Mouse (Mus musculus) adrenal gland, adult 2 months (tissue): ENCODE measurements around the gene Gcnt4. TPM values are rescaled to one million over a fixed set of nuclear protein-coding genes. Genes with fewer than 3 reads are reported as not detected.
"Not testable (repeated sequence)": the region's sequence is repeated elsewhere in the genome, so short reads cannot be mapped to it uniquely, and the experiment has no call there.

ENCODE experiments used
- DNase-seq: peaks from one replicate; pipeline ENCODE4 v3.0.0; 2021
- long read RNA-seq: library from polyadenylated mRNA; stranded (forward); transcript quantifications from one replicate; pipeline ENCODE4 v2.0.0, GENCODE M21; 2021
- polyA plus RNA-seq: library from polyadenylated mRNA; depleted of rRNA; stranded (reverse); fragments of >200 nt; gene quantifications from 2 replicates; pipeline ENCODE4 v1.2.3, GENCODE M21; 2012; rRNA removed
- total RNA-seq, 2 experiments: library from RNA; stranded (reverse); gene quantifications; 2 replicates each; pipeline ENCODE4 v1.2.3; 2021

The Gcnt4 gene
- total RNA-seq: under 1 TPM; 0.10 to 0.69 TPM
- polyA plus RNA-seq: 0.11 and 0.33 TPM in 2 replicates
- long read RNA-seq: 0 reads

GRCm38 (mm10) chr13:96923999-96924961 lies at the start of gene Gcnt4:
Gcnt4 (plus strand) TSS chr13:96924689.
- peak; percentile 86 for DNase-seq

- no peak for DNase-seq
Measured at GRCm38 (mm10) chr13:96878220-96879057, 46.0 kb upstream of the Gcnt4 start.

DNA sequence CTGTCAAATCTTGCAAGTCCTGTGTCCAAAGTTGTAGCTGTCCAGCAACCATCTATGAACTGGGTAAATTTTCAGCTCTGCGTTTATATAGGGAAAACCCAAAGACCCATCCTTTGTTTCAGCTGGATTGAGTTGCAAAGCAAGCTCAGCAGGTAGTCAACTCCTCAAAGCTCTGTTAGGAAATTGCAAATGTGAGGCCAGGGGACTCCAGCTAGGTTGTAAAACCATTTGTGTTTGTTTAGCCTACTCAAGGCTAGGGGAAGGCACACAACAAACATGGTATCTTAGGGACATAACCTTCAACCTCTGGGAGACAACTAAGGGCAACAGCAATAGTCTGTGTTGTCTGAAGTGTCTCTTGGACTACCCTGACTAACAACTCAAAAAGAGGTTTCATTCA lies 40.0 kb upstream of the Gcnt4 start:
- no peak for DNase-seq

DNA sequence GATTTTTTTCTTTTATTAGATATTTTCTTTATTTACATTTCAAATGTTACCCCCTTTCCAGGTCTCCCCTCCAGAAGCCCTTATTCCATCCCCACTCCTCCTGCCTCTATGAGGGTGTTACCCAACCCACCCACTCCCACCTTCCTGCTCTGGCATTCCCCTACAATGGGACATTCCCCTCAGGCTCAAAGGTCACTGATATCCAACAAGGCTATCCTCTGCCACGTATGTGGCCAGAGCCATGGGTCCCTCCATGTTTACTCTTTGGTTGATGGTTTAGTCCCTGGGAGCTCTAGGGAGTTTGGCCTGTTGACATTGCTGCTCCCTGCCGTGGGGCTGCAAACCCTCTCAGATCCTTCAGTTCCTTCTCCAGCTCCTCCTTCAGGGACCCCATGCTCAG lies 34.5 kb upstream of the Gcnt4 start:
- DNase-seq: no peak

DNA sequence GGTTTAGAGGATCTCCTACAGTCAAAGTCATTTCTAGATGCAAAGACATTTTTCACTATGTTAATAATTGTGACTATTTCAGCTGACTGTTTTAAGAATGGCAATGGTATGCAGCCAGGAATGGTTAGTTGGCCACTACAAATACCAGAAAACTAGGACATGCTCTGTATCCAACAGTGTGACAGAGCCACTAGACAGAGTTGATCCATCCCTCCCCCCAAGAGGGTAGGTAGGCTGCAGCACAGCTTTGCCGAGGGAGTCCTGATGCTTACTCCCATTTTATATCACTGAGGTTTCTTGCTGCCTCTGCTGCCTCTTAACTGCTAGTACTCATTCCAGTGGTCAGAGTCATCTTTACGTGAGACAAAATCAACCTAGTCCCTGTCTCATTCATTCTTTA lies 29.3 kb upstream of the Gcnt4 start:
- DNase-seq: no peak

DNA sequence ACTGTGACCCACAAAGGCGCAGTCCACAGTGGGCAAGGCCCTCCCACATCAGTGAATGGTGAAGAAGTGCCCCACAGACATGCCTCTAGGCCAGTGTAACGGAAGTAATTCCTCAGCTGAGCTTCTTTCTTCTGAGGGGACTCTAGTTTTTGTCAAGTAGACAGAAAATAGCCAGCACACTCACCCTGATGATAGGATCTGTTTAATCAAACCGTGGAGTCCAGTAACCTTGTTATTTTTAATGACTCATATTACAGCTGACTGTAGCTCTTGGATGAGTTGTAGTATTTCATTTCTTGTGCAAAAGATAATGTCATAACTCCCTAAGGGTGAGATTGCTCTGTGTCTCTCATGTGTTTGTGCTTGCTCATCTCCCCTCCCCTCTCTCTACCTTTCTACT lies 17.8 kb upstream of the Gcnt4 start:
- DNase-seq: peak; percentile 46

DNA sequence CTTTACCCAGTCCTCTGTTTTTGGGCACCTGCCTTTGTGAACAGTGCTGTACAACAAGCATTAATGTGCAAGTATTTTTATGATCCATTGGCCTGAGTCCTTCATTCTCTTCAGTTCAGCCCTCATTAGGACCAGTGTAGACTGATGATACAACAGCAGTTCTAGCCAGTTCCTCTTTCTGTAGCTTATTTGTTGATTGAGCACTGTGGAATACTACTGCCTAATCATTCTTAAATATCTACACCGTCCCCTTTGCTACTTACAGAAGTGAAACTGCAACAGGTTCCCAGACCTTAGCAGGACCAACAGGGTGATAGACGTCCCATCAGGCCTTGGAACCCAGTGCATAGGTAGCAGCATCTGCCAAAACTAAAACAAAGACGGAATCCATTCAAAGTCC lies 13.3 kb upstream of the Gcnt4 start:
- DNase-seq: no peak

GRCm38 (mm10) chr13:96923134-96923533 lies 1.4 kb upstream of the Gcnt4 start:
- not testable (repeated sequence) for DNase-seq

DNA sequence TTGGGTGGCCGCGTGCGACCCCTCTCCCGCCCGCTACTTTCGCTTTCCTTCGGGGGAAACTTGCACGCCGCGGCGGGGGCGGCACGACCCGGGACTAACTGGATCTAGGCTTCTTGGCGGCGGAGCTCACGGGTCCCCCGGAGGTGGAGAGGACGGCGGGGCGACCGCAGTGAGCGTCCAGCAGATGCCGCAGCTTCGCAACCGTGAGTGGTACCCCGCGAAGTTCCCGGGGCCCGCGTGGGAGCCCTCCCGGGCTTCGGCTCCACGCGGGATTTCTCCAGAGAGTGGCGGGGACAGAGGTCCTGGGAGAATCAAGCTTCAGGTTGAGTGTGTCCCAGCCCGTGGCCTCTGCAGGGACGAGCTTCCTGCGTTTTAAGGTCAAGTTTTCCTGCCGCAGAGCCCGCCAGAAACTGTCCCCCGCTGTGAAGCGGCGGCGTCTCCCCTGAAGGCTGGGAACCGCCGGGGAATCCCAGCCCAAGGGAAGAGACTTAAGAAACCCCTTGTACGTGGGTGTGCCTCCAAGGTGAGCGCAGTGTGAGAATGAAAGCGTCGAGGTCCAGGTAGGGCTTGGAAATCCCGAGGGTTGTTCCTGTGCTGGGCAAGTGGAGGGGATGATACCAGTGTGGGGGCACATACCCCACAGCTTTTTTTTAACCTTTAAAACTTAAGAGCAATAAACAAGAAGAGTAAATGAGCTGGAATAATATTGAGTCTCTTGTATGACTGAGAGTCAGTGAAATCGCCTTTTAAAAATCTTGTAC lies 676 bp downstream of the Gcnt4 start:
- DNase-seq: peak; percentile 36

DNA sequence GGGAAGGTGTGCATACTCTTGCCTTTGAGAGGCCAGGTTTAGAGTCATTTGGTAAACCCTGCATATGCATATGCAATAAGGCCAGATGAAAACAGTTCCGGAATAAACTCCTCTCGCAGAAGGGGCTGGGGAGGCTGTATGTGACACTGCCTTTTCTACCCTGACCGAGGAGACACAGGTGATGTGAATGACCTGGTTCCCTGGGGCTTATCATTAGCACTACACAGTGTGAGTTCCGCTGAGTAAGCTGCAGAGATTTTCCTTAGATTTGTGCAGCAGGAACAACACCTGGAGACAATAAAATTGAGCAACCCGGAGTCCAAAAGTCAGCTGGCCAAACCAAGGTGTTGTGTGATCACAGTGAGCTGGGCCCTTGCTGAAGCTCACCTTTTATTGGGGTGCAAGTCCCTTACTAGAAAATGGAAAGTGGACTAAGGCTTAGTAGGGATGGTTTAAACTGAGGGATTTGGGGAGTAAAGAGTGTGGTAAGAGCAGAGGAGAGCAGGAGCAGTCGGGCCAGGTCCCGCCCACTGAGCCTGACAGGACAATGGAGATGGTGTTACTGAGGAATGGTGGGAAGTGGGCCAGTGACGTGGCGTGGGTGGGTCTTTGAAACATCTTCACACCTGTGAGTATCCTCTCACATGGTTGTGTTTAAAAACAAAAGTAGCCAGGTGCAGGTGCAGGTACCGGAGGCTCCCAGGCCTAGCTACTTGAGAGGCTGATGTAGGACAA lies 1.7 kb downstream of the Gcnt4 start:
- DNase-seq: no peak

DNA sequence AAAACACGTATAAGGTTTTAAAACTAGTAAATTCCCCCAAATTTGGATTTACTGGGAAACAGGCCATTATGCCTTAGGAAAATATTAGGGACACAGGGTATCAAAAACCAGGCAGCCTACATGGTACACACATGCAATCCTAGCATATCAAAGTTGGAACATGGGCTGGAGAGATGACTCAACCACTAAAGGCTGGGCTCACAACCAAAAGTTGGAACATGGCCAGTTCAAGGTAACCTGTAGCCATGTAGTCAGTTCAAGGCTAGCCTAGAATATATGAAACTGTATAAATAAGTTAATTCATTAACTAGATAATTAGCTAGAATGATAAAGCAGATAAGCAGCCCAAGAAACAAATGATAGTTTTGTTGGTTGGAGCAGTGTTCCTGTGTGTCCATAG lies 3.3 kb downstream of the Gcnt4 start:
- no peak for DNase-seq

DNA sequence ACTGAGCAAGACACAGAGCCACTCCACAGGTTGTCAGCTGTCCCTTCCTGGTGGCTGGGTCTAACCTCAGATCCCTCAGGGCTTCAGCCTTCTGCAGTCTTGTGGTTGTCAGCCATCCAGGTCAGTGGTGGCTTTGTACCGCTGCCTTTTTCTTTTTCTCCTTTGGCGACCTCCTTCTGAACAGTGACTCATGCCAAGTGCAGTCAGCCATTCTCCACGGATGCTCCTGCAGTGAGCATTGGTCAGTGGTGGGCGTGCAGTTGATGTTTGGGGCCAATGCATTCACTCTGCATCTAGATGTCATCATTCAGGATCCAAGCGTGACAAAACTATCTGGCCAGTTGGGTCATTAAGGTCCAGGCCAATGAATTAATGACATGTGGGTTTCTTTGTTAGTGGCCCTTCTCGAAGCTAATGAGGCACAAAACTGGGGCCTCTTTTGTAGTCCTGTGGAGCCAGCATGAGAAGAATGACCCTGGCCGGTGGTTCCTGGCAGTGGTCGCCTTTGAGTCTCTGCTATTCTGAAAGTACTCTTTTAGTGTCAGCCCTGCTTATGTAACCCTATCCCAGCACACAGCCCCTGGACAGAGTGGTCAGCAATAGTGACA lies 4.0 kb downstream of the Gcnt4 start:
- DNase-seq: no peak

DNA sequence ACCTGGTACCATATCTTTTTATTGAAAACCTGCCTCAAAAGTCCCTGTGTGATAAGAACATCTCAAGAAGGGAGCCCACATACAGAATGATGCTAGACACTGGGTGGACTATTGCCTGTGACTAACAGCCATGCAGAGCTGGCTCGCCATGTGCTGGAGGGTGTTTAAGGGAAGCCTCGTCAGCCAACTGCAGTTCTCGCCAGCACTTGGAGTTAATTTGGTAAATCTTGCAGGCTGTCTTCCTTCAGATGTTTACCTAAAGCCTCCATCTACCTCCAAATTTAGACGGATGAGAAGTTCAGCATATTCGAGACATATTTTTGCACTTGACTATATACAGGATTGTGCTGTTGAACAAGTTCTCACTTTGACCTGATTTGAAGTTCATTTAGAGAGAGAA lies 8.3 kb downstream of the Gcnt4 start:
- DNase-seq: no peak

DNA sequence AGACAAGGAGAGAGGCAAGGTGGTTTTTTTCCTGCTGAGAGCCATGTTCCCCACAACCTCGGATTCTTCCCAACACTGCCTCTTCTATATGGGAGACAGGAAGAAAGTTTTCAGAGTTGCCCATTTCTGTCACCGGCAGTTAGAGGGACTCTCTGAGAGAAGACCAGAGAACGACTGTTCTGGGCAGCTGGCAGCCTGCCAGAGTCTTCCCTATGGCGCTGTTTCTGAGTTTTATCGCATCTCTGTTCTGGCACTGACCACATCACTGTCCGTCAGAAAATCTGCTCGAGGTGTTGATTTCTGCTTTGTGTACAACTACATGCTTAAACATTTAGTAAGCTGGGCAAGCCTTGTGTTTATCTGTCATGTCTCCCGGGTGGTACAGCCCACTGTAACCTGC lies 8.9 kb downstream of the Gcnt4 start:
- DNase-seq: no peak

DNA sequence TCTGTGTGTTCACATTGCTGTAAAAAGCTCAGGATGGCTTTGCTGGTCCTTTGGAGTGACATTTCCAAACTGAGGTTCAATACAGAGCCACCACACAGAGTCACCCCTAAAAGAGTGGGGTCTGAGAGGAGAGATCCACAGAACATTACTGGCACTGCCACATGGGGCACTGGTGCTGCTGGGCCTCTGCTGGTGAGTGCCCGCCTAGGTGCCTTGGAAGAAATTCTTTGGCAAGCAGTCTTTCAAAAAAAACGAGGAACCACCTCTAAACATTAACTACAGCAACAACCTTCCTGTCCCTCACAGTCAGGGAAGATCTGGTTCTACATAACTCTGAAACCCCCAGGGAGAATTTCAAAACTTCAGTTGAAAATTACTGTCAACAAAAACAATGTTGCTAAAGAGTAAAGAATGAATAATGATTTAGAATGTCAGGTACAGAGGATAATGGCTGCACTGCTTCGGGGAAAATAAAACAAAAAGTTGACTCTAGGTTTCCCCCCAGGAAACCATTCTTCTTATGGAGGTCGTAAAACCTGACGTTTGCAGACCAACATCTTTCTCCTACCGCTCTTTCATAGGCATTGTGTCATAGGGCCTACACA lies 11.8 kb downstream of the Gcnt4 start:
- DNase-seq: no peak

DNA sequence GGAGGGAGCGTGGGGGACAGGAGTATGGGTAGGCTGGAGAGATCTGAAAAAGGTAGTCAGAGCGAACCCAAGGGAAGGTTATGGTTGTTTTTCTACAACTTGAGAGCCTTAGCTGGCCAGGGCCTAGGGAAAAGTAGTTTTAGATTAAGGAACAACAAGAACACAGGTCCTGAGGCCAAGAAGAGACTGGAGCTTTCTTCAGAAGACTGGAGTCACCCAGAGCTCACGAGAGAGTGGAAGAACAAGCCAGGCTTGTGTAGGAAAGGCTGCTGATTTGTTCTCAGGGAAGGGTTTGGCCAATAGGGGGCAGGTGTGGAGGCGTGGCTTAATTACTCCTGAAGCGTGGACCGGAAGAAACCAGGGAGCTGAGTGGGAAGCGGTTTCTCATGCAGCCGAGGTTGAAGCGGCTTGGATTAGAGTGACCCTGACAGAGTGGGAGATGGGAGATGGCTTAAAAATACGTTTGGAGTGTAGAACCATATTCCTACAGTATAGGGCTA lies 12.6 kb downstream of the Gcnt4 start:
- DNase-seq: no peak

DNA sequence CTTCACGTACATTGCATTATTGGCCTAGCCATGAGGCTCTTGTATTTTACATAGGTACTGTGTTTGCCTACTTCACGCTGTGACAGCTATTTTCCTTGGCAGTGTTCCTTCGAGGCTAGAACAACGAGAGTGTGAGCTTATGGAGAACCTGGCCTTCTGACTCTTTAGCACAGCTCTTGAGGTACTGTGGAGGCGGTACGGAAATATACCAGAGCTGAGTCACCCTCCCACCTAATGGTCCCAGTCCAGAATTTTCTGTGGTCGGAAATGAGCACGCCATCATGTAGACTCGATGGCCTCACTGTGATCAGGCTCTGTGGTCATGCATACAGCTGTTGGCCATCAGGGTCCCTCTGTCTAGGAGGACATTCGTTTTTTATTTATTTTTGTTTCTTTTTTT lies 15.2 kb downstream of the Gcnt4 start:
- DNase-seq: no peak

GRCm38 (mm10) chr13:96941481-96941880 lies 17.0 kb downstream of the Gcnt4 start:
- not testable (repeated sequence) for DNase-seq

- DNase-seq: peak; percentile 10
Measured at GRCm38 (mm10) chr13:96943571-96943970, 19.1 kb downstream of the Gcnt4 start.

- no peak for DNase-seq
Measured at GRCm38 (mm10) chr13:96945748-96946147, 21.3 kb downstream of the Gcnt4 start.
